In the genomic region with DNA sequence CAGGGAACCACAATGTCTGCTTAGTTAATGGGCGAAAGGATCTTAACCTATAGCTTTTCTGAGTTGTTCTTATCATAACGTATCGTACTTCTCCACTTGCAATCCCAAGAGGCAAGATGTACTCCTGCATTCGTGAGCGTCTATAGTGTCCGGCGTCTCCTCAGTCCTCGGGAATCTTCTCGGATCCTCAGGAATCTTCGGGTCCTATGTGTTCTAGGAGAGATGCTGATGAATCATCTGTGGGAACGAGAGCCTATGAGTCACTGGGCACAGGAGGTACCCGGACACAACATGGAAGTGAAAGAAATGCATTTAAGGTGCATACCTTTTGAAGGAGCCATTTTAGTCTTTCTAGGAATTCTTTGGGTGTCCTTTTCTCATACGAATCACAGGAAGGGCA, we compare ENCODE assay signal across 26 mouse cellular contexts. TPM values are rescaled to one million over a fixed set of nuclear protein-coding genes. Genes with fewer than 3 reads are reported as not detected.
DNase-seq lines count a peak whose midpoint lies in the region; ATAC-seq and TF ChIP-seq lines count a peak whose summit lies in the region.
"Had no signal": no experiment of that assay in that cellular context is flagged by ENCODE, and none has a peak within 500 bp of the region (broad histone marks: within the 10 kb centered on the region; RNA-seq: fewer than 3 reads in every experiment).

No protein-coding gene starts in this region.

- no peak overlapping the region for H3K4me3 ChIP-seq in heart, adult 2 months
- H3K4me3 ChIP-seq: embryonic facial prominence, embryonic 10.5 days; embryonic facial prominence, embryonic 12.5 days; forebrain, embryonic 13.5 days; forebrain, embryonic 15.5 days had no signal

- 86% methylated on average over 13 of the region's 13 CpGs for WGBS in heart, adult 2 months

- TF ChIP-seq EP300 in heart, adult 2 months (IDR thresholded peaks at IDR 0.05; ENCODE audit: insufficient read depth, low read depth, low read length) = no peak

- H3K79me2 ChIP-seq in heart, adult 2 months (replicated peaks; ENCODE audit: control insufficient read depth, insufficient read depth, low read length) = no peaks in the 10 kb centered on the region

- H3K27me3 ChIP-seq in heart, adult 2 months (ENCODE audit: control insufficient read depth, insufficient read depth, low read length) = no peaks in the 10 kb centered on the region
- H3K27me3 ChIP-seq: CH12.LX; embryonic facial prominence, embryonic 12.5 days; forebrain, embryonic 13.5 days; forebrain, embryonic 15.5 days had no signal

- intact Hi-C loops in heart, adult 2 months (cut with DNase I) = no loop called here

- peak; percentile 66 for DNase-seq in heart, adult 11 months
- no peak for DNase-seq in heart, adult 2 months
- DNase-seq in 3T3-L1 (ENCODE audit: low read depth, low spot score) = peak; percentile 67
- peak; percentile 26 for DNase-seq in NIH3T3 (ENCODE audit: low read depth)
- DNase-seq: adrenal gland, adult 2 months; adrenal gland, postnatal 10 days; adrenal gland, postnatal 25 days; B cell, adult 2 months; cerebellum, adult 11-12 months; cerebellum, adult 2 months; cerebellum, adult 9-10 months; cerebellum, postnatal 10 days; cerebellum, postnatal 25 days; forebrain, postnatal 0 days had no signal

- no peak for TF ChIP-seq POLR2A in heart, adult 2 months (IDR thresholded peaks at IDR 0.05; ENCODE audit: insufficient read depth, low read depth, low read length)

- no peak overlapping the region for H3K27ac ChIP-seq in heart, adult 2 months
- H3K27ac ChIP-seq: embryonic facial prominence, embryonic 10.5 days; embryonic facial prominence, embryonic 12.5 days; forebrain, embryonic 13.5 days; forebrain, embryonic 15.5 days had no signal

- TF ChIP-seq CTCF in heart, adult 2 months (IDR thresholded peaks at IDR 0.05) = no peak

- no peaks in the 10 kb centered on the region for H3K36me3 ChIP-seq in heart, adult 2 months (ENCODE audit: control insufficient read depth, insufficient read depth, low read length)
- H3K36me3 ChIP-seq: embryonic facial prominence, embryonic 10.5 days; embryonic facial prominence, embryonic 12.5 days; forebrain, embryonic 15.5 days; G1E had no signal

- no peak overlapping the region for H3K9ac ChIP-seq in heart, adult 2 months (ENCODE audit: low read depth, low read length)
- H3K9ac ChIP-seq: embryonic facial prominence, embryonic 12.5 days; forebrain, embryonic 13.5 days; forebrain, embryonic 15.5 days; forebrain, postnatal 0 days had no signal

- no peaks in the 10 kb centered on the region for H3K4me1 ChIP-seq in heart, adult 2 months (ENCODE audit: control insufficient read depth, insufficient read depth, low read length)
- H3K4me1 ChIP-seq: embryonic facial prominence, embryonic 10.5 days; embryonic facial prominence, embryonic 12.5 days; forebrain, embryonic 15.5 days had no signal

- ATAC-seq in megakaryocyte, adult 5-6 weeks (ENCODE audit: poor library complexity, severe bottlenecking) = no peak
- no peak for ATAC-seq in monocyte, adult 5-6 weeks (replicated peaks; ENCODE audit: insufficient number of reproducible peaks, low FRiP score, low TSS enrichment, poor library complexity, severe bottlenecking)
- ATAC-seq: CD4-positive, CD25-positive, alpha-beta regulatory T cell, adult 4 months; forebrain, embryonic 13.5 days; forebrain, embryonic 15.5 days; forebrain, postnatal 0 days had no signal

RNA-seq across cellular contexts. Expression of a gene that starts 7.3 kb away (rescaled TPM):
- not detected for total RNA-seq in heart, adult 2 months (2021)
- polyA plus RNA-seq in heart, adult 2 months (2012; rRNA removed) = not detected in 2 replicates
- not detected in 2 replicates for total RNA-seq in megakaryocyte, adult 5-6 weeks (2015)
- not detected in 2 replicates for total RNA-seq in megakaryocyte, adult 5-6 weeks (2017)
- 0.53 TPM in 1 of 3 replicates, not detected in the others for total RNA-seq in monocyte, adult 5-6 weeks (2017)
- total RNA-seq: adrenal gland, adult 2 months; adrenal gland, postnatal 10 days; adrenal gland, postnatal 25 days; adrenal gland, postnatal 4 days; CH12.LX had no signal
- polyA plus RNA-seq: adrenal gland, adult 2 months; embryonic facial prominence, embryonic 12.5 days; embryonic facial prominence, embryonic 14.5 days; forebrain, embryonic 11.5 days; forebrain, embryonic 13.5 days; forebrain, embryonic 15.5 days; forebrain, postnatal 0 days; G1E had no signal

Comparison
In these comparisons a context has a peak if more than half of its experiments do, and no peak if none do; other contexts are left out.
1. DNase-seq: peak in heart, adult 11 months (single experiment), 3T3-L1 (single experiment) and NIH3T3 (single experiment); none in heart, adult 2 months (0 of 2).